Mouse (Mus musculus): ENCODE measurements at regions not wholly inside any gene's neighbourhood (a gene's known extent, or its start where the extent isn't known, plus 50 kb on each side); places are given as distances from the start of the nearest gene placed in this dataset.

DNA sequence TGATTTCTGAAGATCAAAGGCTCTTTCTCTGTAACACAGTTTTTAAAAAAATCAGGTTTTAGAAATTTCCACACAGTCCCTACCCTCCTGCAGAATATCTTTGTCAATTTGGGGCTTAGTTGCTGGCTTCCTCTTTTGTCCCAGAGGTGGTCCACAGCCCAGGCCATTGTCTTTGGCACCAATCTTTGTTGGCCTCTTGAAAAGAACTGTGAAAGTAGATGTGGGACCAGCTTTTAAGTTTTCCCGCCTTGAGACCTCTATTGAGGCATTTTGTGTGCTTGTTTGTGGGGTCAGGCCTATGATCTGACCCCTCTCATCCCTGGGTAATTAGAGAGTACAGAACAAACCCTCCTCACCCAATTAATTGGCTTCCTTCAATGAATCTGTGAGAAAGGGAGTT lies 523.9 kb upstream of the Tnc start:
- ATAC-seq (ENCODE audit: insufficient read depth, low read depth) = no peak
- WGBS = 47% methylated on average over 1 of the region's 1 CpGs
- no peak for TF ChIP-seq EP300 (IDR thresholded peaks at IDR 0.05; ENCODE audit: low read depth)
- no peak for TF ChIP-seq CTCF (IDR thresholded peaks at IDR 0.05; ENCODE audit: low read depth)

DNA sequence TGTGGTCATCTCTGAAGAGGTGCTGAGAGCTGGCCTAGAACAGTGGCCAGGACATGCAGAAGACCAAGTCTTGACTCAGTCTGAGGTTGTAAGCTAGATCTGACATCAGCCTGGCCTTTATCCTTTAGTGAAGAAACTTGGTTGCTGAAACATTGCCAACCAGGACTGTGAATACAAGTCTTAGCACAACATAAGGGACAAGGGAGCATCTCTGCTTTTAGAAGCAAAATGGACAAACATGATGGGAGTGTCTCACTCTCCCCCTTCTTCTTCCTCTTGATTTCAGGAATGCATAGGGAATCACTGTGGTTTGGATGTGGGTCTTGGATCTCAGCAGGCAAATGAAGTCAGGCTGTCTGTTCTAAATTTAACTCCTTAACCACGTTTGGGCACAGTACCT lies 529.1 kb upstream of the Tnc start:
- 21% methylated on average over 1 of the region's 1 CpGs for WGBS
- H3K27ac ChIP-seq (ENCODE audit: low read depth) = no peak overlapping the region
- no peak overlapping the region for H3K9ac ChIP-seq (replicated peaks; ENCODE audit: low read depth, low read length)
- TF ChIP-seq EP300 (IDR thresholded peaks at IDR 0.05; ENCODE audit: low read depth) = no peak
- TF ChIP-seq CTCF (IDR thresholded peaks at IDR 0.05; ENCODE audit: low read depth) = no peak
- H3K4me3 ChIP-seq (ENCODE audit: low read depth, low read length) = no peak overlapping the region
- H3K9me3 ChIP-seq (replicated peaks; ENCODE audit: control insufficient read depth, low read length) = no peaks in the 10 kb centered on the region
- H3K4me2 ChIP-seq (ENCODE audit: low read depth, low read length) = no peak overlapping the region
- no peaks in the 10 kb centered on the region for H3K4me1 ChIP-seq (ENCODE audit: control insufficient read depth, insufficient read depth)
- ATAC-seq (ENCODE audit: insufficient read depth, low read depth) = no peak
- H3K36me3 ChIP-seq (replicated peaks; ENCODE audit: control insufficient read depth, insufficient read depth, low read length) = no peaks in the 10 kb centered on the region
- DNase-seq (ENCODE audit: low spot score) = no peak
- H3K27me3 ChIP-seq (ENCODE audit: control insufficient read depth, insufficient read depth, low read length) = no peaks in the 10 kb centered on the region

More for the DNA sequence above, 523.9 kb upstream of the Tnc start:
- no peak for DNase-seq (ENCODE audit: low spot score)
- H3K4me2 ChIP-seq (ENCODE audit: low read depth, low read length) = no peak overlapping the region
- H3K4me1 ChIP-seq (ENCODE audit: control insufficient read depth, insufficient read depth) = no peaks in the 10 kb centered on the region
- H3K27me3 ChIP-seq (ENCODE audit: control insufficient read depth, insufficient read depth, low read length) = no peaks in the 10 kb centered on the region
- H3K9ac ChIP-seq (replicated peaks; ENCODE audit: low read depth, low read length) = no peak overlapping the region
- no peak overlapping the region for H3K4me3 ChIP-seq (ENCODE audit: low read depth, low read length)
- H3K27ac ChIP-seq (ENCODE audit: low read depth) = no peak overlapping the region
- H3K9me3 ChIP-seq (replicated peaks; ENCODE audit: control insufficient read depth, low read length) = no peaks in the 10 kb centered on the region
- no peaks in the 10 kb centered on the region for H3K36me3 ChIP-seq (replicated peaks; ENCODE audit: control insufficient read depth, insufficient read depth, low read length)

DNA sequence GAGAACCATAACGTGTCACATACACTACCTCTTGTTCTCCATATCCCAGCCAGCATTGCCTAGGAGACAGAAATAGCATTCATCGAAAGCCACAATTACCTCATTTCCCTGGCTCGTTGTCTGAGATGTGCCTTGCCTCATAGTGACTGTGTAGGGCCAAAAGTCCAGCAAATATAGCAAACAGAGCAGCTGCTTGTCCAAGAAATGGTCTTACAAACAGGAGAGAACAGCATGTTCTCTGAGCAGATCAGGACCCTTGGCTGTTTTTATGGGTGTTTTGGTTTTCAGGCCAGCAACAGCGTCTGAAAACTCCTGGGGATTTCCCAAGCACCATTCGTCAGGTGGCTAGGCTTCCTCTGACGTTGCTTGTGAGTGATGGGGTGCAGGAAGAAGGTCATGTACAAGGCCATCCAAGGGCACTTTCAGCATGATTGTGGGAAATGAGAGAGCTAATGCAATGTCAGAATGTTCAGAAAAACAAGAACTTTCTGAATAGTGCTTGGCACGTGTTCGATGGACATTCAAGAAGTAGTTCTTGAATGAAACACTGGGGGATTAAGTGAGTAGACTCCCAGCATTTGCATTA lies 528.9 kb upstream of the Pappa start:
- ATAC-seq (ENCODE audit: insufficient read depth, low read depth) (peak; percentile 85), DNase-seq (ENCODE audit: low spot score) (peak; percentile 43)
- Histone ChIP-seq H3K36me3 (replicated peaks; ENCODE audit: control insufficient read depth, insufficient read depth, low read length) (no peaks in the 10 kb centered on the region), H3K9me3 (replicated peaks; ENCODE audit: control insufficient read depth, low read length) (no peaks in the 10 kb centered on the region), H3K4me1 (ENCODE audit: control insufficient read depth, insufficient read depth) (no peaks in the 10 kb centered on the region), H3K27me3 (ENCODE audit: control insufficient read depth, insufficient read depth, low read length) (no peaks in the 10 kb centered on the region), H3K4me2 (ENCODE audit: low read depth, low read length) (no peak overlapping the region), H3K27ac (ENCODE audit: low read depth) (peak overlapping the region; percentile 41; the same call in 1 of the 2 replicates), H3K9ac (replicated peaks; ENCODE audit: low read depth, low read length) (no peak overlapping the region), H3K4me3 (ENCODE audit: low read depth, low read length) (no peak overlapping the region)
- 45% methylated on average over 8 of the region's 8 CpGs for WGBS
- TF ChIP-seq CTCF (IDR thresholded peaks at IDR 0.05; ENCODE audit: low read depth) (no peak), EP300 (IDR thresholded peaks at IDR 0.05; ENCODE audit: low read depth) (peak; percentile 74; the same call in 1 of the 2 replicates)

DNA sequence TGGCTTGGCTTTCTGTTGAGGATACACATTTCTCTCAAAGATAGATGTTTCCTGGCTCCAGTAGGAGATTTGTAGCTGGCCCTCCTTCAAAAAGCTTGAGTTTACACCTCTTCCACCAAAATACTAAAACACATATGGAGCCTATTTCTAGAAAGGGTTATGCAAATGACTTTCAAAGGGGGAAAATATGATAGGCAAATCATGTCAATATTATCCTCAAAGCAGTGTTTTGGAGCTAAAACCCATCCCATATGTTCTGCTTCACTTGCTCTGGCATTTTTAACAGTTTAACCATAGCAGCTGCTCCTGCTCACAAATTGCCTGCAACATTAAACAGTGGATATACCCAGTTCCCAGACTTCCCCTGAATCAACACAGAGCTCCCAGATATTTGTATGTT lies 525.5 kb upstream of the Pappa start:
- Histone ChIP-seq H3K36me3 (replicated peaks; ENCODE audit: control insufficient read depth, insufficient read depth, low read length) (no peaks in the 10 kb centered on the region), H3K4me1 (ENCODE audit: control insufficient read depth, insufficient read depth) (no peaks in the 10 kb centered on the region), H3K27me3 (ENCODE audit: control insufficient read depth, insufficient read depth, low read length) (no peaks in the 10 kb centered on the region), H3K4me2 (ENCODE audit: low read depth, low read length) (no peak overlapping the region), H3K9ac (replicated peaks; ENCODE audit: low read depth, low read length) (no peak overlapping the region), H3K4me3 (ENCODE audit: low read depth, low read length) (no peak overlapping the region), H3K9me3 (replicated peaks; ENCODE audit: control insufficient read depth, low read length) (no peaks in the 10 kb centered on the region), H3K27ac (ENCODE audit: low read depth) (no peak overlapping the region)
- DNase-seq (ENCODE audit: low spot score) = no peak
- ATAC-seq (ENCODE audit: insufficient read depth, low read depth) = no peak
- no peak for TF ChIP-seq EP300 (IDR thresholded peaks at IDR 0.05; ENCODE audit: low read depth)
- no peak for TF ChIP-seq CTCF (IDR thresholded peaks at IDR 0.05; ENCODE audit: low read depth)

- no peaks in the 10 kb centered on the region for H3K27me3 ChIP-seq (ENCODE audit: control insufficient read depth, insufficient read depth, low read length)
- H3K4me3 ChIP-seq (ENCODE audit: low read depth, low read length) = no peak overlapping the region
- no peaks in the 10 kb centered on the region for H3K4me1 ChIP-seq (ENCODE audit: control insufficient read depth, insufficient read depth)
- no peak for TF ChIP-seq EP300 (IDR thresholded peaks at IDR 0.05; ENCODE audit: low read depth)
- no peak for TF ChIP-seq CTCF (IDR thresholded peaks at IDR 0.05; ENCODE audit: low read depth)
- H3K27ac ChIP-seq (ENCODE audit: low read depth) = no peak overlapping the region
- H3K9me3 ChIP-seq (replicated peaks; ENCODE audit: control insufficient read depth, low read length) = no peaks in the 10 kb centered on the region
- WGBS = 82% methylated on average over 4 of the region's 4 CpGs
- H3K4me2 ChIP-seq (ENCODE audit: low read depth, low read length) = no peak overlapping the region
- no peak overlapping the region for H3K9ac ChIP-seq (replicated peaks; ENCODE audit: low read depth, low read length)
- DNase-seq (ENCODE audit: low spot score) (no peak), ATAC-seq (ENCODE audit: insufficient read depth, low read depth) (no peak)
- H3K36me3 ChIP-seq (replicated peaks; ENCODE audit: control insufficient read depth, insufficient read depth, low read length) = no peaks in the 10 kb centered on the region
Measured at GRCm38 (mm10) chr4:64599222-64599621, 524.8 kb upstream of the Pappa start.

DNA sequence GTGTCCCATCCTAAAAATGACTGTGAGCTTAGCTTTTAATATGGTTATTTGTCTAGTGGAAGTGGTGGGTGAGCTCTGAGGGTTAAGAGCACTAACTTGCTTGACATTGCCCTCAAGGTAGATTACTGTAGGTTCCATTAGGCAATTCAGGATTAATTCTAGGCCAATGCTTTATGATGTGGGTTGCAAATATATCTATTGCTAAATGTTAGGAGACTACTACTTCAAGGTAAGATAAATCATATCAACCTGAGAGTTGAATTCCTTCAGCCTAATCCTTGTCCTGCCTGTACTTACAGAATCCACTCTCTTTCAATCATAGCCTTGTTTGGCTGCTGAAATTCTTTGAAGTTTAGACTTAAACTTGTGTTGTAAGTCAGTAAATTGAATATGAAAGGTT lies 501.2 kb upstream of the Pappa start:
- H3K4me2 ChIP-seq (ENCODE audit: low read depth, low read length) = no peak overlapping the region
- TF ChIP-seq CTCF (IDR thresholded peaks at IDR 0.05; ENCODE audit: low read depth) = no peak
- no peak for TF ChIP-seq EP300 (IDR thresholded peaks at IDR 0.05; ENCODE audit: low read depth)

More for the DNA sequence above, 501.2 kb upstream of the Pappa start:
- H3K36me3 ChIP-seq (replicated peaks; ENCODE audit: control insufficient read depth, insufficient read depth, low read length) = no peaks in the 10 kb centered on the region
- ATAC-seq (ENCODE audit: insufficient read depth, low read depth) (no peak), DNase-seq (ENCODE audit: low spot score) (no peak)
- no peaks in the 10 kb centered on the region for H3K9me3 ChIP-seq (replicated peaks; ENCODE audit: control insufficient read depth, low read length)
- H3K4me3 ChIP-seq (ENCODE audit: low read depth, low read length) = no peak overlapping the region
- no peak overlapping the region for H3K27ac ChIP-seq (ENCODE audit: low read depth)
- H3K27me3 ChIP-seq (ENCODE audit: control insufficient read depth, insufficient read depth, low read length) = no peaks in the 10 kb centered on the region
- H3K4me1 ChIP-seq (ENCODE audit: control insufficient read depth, insufficient read depth) = no peaks in the 10 kb centered on the region
- H3K9ac ChIP-seq (replicated peaks; ENCODE audit: low read depth, low read length) = no peak overlapping the region
